Mouse (Mus musculus) testis, postnatal 14 days (tissue): Measurements from ENCODE around the gene Ndufaf8.

Source experiments
- DNase-seq: peaks from one replicate; pipeline ENCODE4 v3.0.0; 2021; ENCODE audit warnings: low spot score

Ndufaf8 gene

GRCm38 (mm10) chr11:120098588-120099511, at the start of gene Ndufaf8, which contains the start of gene Tepsin:
Ndufaf8 (plus strand) TSS chr11:120098928.
Tepsin (minus strand) TSS chr11:120098731.
- DNase-seq, result peak; percentile 96

- DNase-seq, result no peak
These were observed 49.7 kb upstream of the Ndufaf8 start for GRCm38 (mm10) chr11:120049067-120049466.

GRCm38 (mm10) chr11:120051124-120051811, 47.5 kb upstream of the Ndufaf8 start:
- no peak for DNase-seq

GRCm38 (mm10) chr11:120052274-120052673, 46.5 kb upstream of the Ndufaf8 start:
- no peak for DNase-seq

- no peak for DNase-seq
These were observed 44.9 kb upstream of the Ndufaf8 start for GRCm38 (mm10) chr11:120053846-120054245.

- no peak for DNase-seq
These were observed 42.6 kb upstream of the Ndufaf8 start for GRCm38 (mm10) chr11:120055953-120056732.

- DNase-seq, result no peak
These were observed 38.1 kb upstream of the Ndufaf8 start for GRCm38 (mm10) chr11:120060634-120061033.

- no peak for DNase-seq
These were observed 35.4 kb upstream of the Ndufaf8 start for GRCm38 (mm10) chr11:120063326-120063725.

GRCm38 (mm10) chr11:120064006-120064667, 34.6 kb upstream of the Ndufaf8 start:
- no peak for DNase-seq

GRCm38 (mm10) chr11:120064668-120065040, 34.1 kb upstream of the Ndufaf8 start:
- DNase-seq, result no peak

- DNase-seq, result peak; percentile 31
These were observed 33.4 kb upstream of the Ndufaf8 start for GRCm38 (mm10) chr11:120065291-120065690.

GRCm38 (mm10) chr11:120067834-120068233, 30.9 kb upstream of the Ndufaf8 start:
- no peak for DNase-seq

GRCm38 (mm10) chr11:120069261-120069660, 29.5 kb upstream of the Ndufaf8 start:
- no peak for DNase-seq

GRCm38 (mm10) chr11:120070286-120070930, 28.3 kb upstream of the Ndufaf8 start:
- DNase-seq, result no peak

GRCm38 (mm10) chr11:120071065-120071464, 27.7 kb upstream of the Ndufaf8 start:
- no peak for DNase-seq

GRCm38 (mm10) chr11:120071731-120072320, 26.9 kb upstream of the Ndufaf8 start:
- DNase-seq, result no peak

- no peak for DNase-seq
These were observed 25.6 kb upstream of the Ndufaf8 start for GRCm38 (mm10) chr11:120072986-120073647.

GRCm38 (mm10) chr11:120076191-120076590, 22.5 kb upstream of the Ndufaf8 start:
- DNase-seq, result no peak

- no peak for DNase-seq
These were observed 18.4 kb upstream of the Ndufaf8 start for GRCm38 (mm10) chr11:120080282-120080681.
